Mouse (Mus musculus): ENCODE data around the gene Tmem245. TPM values are rescaled to one million over a fixed set of nuclear protein-coding genes. Genes with fewer than 3 reads are reported as not detected.

Gene Tmem245
- total and polyA plus RNA-seq, 3 experiments = 7.3 to 15.0 (median 7.7) TPM

DNA sequence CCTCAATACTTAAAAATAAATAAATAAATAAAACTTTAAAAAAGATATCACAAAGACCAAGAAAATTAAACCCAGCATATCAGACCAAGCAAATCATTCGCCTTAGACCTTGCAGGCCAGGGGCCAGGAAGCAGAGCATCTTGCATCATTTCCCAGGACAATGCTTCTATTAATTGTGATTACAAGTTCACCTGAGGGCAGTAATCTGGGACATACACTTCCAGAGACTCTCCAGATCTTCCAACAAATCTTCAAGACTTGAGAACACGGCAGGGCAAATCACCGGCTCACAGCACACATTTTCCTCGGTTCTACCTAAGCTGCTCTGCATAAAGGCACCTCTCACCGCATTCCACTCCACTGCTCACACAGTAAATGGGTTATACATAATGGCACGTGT, 99.2 kb downstream of the Tmem245 start:
- Histone ChIP-seq H3K9me3 (replicated peaks; ENCODE audit: insufficient read depth, low read length) (no peaks in the 10 kb centered on the region), H3K36me3 (ENCODE audit: control insufficient read depth in 1 of 2, insufficient read depth in 2 of 2, low read length in 2 of 2) (no peaks in the 10 kb centered on the region), H3K27me3 (ENCODE audit: control insufficient read depth in 1 of 2, insufficient read depth in 2 of 2, low read length in 2 of 2) (no peaks in the 10 kb centered on the region), H3K4me1 (ENCODE audit: control insufficient read depth in 1 of 2, insufficient read depth in 2 of 2, low read length in 2 of 2) (peaks cover 0 to 3% of the 10 kb centered on the region in 2 experiments; a peak in 2 of 4 replicates), H3K9ac (ENCODE audit: control insufficient read depth, low read depth, low read length, poor library complexity, severe bottlenecking) (no peak overlapping the region), H3K4me3 (ENCODE audit: control insufficient read depth in 1 of 2, insufficient read depth in 1 of 2, low read depth in 2 of 2, low read length in 2 of 2) (no peak overlapping the region), H3K79me2 (ENCODE audit: control insufficient read depth, insufficient read depth, low read length, poor library complexity) (no peaks in the 10 kb centered on the region), H3K27ac (ENCODE audit: control insufficient read depth, low read depth, low read length) (no peak overlapping the region)
- no peak for DNase-seq (ENCODE audit: low read depth, low spot score)
- TF ChIP-seq ZNF384 (IDR thresholded peaks at IDR 0.05; ENCODE audit: low read depth, low read length) (no peak), MAFK (IDR thresholded peaks at IDR 0.05; ENCODE audit: borderline replicate concordance, low read depth, low read length) (no peak), KAT2A (conservative IDR thresholded peaks at IDR 0.05; ENCODE audit: low read depth, low read length) (no peak), HCFC1 (IDR thresholded peaks at IDR 0.05; ENCODE audit: low read depth, low read length) (no peak), MAZ (IDR thresholded peaks at IDR 0.05; ENCODE audit: low read depth, low read length) (no peak), CHD1 (IDR thresholded peaks at IDR 0.05; ENCODE audit: low read depth, low read length) (no peak), JUND (IDR thresholded peaks at IDR 0.05; ENCODE audit: low read depth, low read length) (no peak), EP300 (IDR thresholded peaks at IDR 0.05; ENCODE audit: low read depth in 1 of 2, low read length in 2 of 2) (no peak), ZKSCAN1 (IDR thresholded peaks at IDR 0.05; ENCODE audit: low read depth, low read length) (no peak), E2F4 (IDR thresholded peaks at IDR 0.05; ENCODE audit: borderline replicate concordance, low read depth, low read length) (no peak)

DNA sequence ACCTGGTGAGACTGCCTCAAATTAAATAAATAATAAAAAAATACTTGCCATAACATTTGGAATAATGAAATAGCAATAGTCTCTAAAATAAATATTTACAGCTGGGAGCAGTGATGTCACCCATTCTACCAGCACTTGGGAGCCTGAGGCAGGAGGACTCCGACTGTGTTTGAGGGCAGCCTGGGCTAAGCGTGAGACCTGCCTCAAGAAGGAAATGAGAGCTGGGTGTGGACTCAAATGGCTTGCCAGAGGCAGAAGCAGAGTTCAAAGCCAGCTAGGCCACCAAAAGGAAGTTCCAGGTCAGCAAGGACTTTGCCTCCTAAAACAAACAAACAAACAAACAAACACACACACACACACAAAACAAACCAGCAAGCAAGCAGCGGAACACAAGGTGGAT, 99.8 kb downstream of the Tmem245 start:
- no peaks in the 10 kb centered on the region for H3K27me3 ChIP-seq (ENCODE audit: control insufficient read depth in 1 of 2, insufficient read depth in 2 of 2, low read length in 2 of 2)
- H3K4me3 ChIP-seq (ENCODE audit: control insufficient read depth in 1 of 2, insufficient read depth in 1 of 2, low read depth in 2 of 2, low read length in 2 of 2) = no peak overlapping the region
- TF ChIP-seq SMC3 (IDR thresholded peaks at IDR 0.05; ENCODE audit: low read depth, low read length) (no peak), MAFK (IDR thresholded peaks at IDR 0.05; ENCODE audit: borderline replicate concordance, low read depth, low read length) (no peak)
- no peak overlapping the region for H3K27ac ChIP-seq (ENCODE audit: control insufficient read depth, low read depth, low read length)
- DNase-seq (ENCODE audit: low read depth, low spot score) = no peak
- H3K9ac ChIP-seq (ENCODE audit: control insufficient read depth, low read depth, low read length, poor library complexity, severe bottlenecking) = no peak overlapping the region
- H3K79me2 ChIP-seq (ENCODE audit: control insufficient read depth, insufficient read depth, low read length, poor library complexity) = no peaks in the 10 kb centered on the region
- no peaks in the 10 kb centered on the region for H3K9me3 ChIP-seq (replicated peaks; ENCODE audit: insufficient read depth, low read length)
- peaks cover 0 to 3% of the 10 kb centered on the region in 2 experiments; a peak in 2 of 4 replicates for H3K4me1 ChIP-seq (ENCODE audit: control insufficient read depth in 1 of 2, insufficient read depth in 2 of 2, low read length in 2 of 2)
- H3K36me3 ChIP-seq (ENCODE audit: control insufficient read depth in 1 of 2, insufficient read depth in 2 of 2, low read length in 2 of 2) = no peaks in the 10 kb centered on the region

DNA sequence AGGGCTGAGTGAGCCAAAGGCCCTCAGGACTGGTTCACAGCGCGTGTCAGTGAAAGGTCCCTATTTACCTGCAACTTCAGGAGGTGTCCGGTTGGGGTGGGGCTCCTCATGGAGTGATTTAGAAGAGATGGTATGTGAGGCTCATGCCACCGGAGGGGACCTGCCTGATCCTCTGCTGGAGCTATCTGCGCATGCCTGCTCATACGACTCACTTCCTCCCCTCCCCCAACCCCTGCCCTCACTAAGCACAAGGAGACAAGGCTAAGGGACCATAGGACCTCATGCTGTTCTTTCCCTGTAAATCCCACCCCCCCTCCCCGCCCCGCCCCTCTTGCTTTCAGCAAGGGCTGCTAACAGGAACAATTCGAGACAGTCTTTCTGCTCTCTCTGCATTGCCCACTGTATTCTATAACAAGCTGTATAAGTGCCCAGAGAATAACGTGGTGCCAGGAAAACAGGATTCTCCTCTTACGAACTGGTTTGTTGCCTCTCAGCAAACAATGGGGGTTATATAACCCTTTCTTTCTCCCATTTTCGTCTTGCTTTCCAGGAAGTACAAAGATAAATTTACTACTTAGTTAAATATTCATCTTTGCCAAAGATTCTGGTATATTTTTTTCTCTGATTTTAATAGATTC, 101.2 kb downstream of the Tmem245 start:
- no peaks in the 10 kb centered on the region for H3K36me3 ChIP-seq (ENCODE audit: control insufficient read depth in 1 of 2, insufficient read depth in 2 of 2, low read length in 2 of 2)
- TF ChIP-seq ZC3H11A (IDR thresholded peaks at IDR 0.05; ENCODE audit: low read depth, low read length) (no peak), ZMIZ1 (IDR thresholded peaks at IDR 0.05; ENCODE audit: low read depth, low read length) (no peak), NELFE (IDR thresholded peaks at IDR 0.05; ENCODE audit: low read depth, low read length) (no peak), MYC (IDR thresholded peaks at IDR 0.05; ENCODE audit: low read depth, low read length) (no peak), POLR2AphosphoS2 (IDR thresholded peaks at IDR 0.05; ENCODE audit: low read length) (no peak), GATA1 (IDR thresholded peaks at IDR 0.05; ENCODE audit: low read depth, low read length) (no peak), JUND (IDR thresholded peaks at IDR 0.05; ENCODE audit: low read depth, low read length) (no peak), MXI1 (IDR thresholded peaks at IDR 0.05; ENCODE audit: low read depth, low read length) (no peak), KAT2A (conservative IDR thresholded peaks at IDR 0.05; ENCODE audit: low read depth, low read length) (no peak), MAZ (IDR thresholded peaks at IDR 0.05; ENCODE audit: low read depth, low read length) (no peak), USF2 (IDR thresholded peaks at IDR 0.05; ENCODE audit: borderline replicate concordance in 1 of 2, insufficient read depth in 1 of 2, low read depth in 1 of 2, low read length in 2 of 2) (no peak), MAFK (IDR thresholded peaks at IDR 0.05; ENCODE audit: borderline replicate concordance, low read depth, low read length) (no peak), ETS1 (IDR thresholded peaks at IDR 0.05; ENCODE audit: low read depth, low read length) (no peak), POLR2AphosphoS5 (IDR thresholded peaks at IDR 0.05; ENCODE audit: borderline replicate concordance, low read depth, low read length) (no peak), TAL1 (IDR thresholded peaks at IDR 0.05; ENCODE audit: low read length) (no peak), NRF1 (IDR thresholded peaks at IDR 0.05; ENCODE audit: insufficient read depth, low read depth, low read length, poor library complexity, severe bottlenecking) (no peak)
- H3K27ac ChIP-seq (ENCODE audit: control insufficient read depth, low read depth, low read length) = no peak overlapping the region
- no peaks in the 10 kb centered on the region for H3K27me3 ChIP-seq (ENCODE audit: control insufficient read depth in 1 of 2, insufficient read depth in 2 of 2, low read length in 2 of 2)
- no peak overlapping the region for H3K9ac ChIP-seq (ENCODE audit: control insufficient read depth, low read depth, low read length, poor library complexity, severe bottlenecking)
- H3K4me1 ChIP-seq (ENCODE audit: control insufficient read depth in 1 of 2, insufficient read depth in 2 of 2, low read length in 2 of 2) = peaks cover 0 to 3% of the 10 kb centered on the region in 2 experiments; a peak in 2 of 4 replicates
- H3K4me3 ChIP-seq (ENCODE audit: control insufficient read depth in 1 of 2, insufficient read depth in 1 of 2, low read depth in 2 of 2, low read length in 2 of 2) = no peak overlapping the region
- H3K9me3 ChIP-seq (replicated peaks; ENCODE audit: insufficient read depth, low read length) = no peaks in the 10 kb centered on the region
- no peaks in the 10 kb centered on the region for H3K79me2 ChIP-seq (ENCODE audit: control insufficient read depth, insufficient read depth, low read length, poor library complexity)
- DNase-seq (ENCODE audit: low read depth, low spot score) = no peak
